Mouse (Mus musculus) bone marrow, adult 2 months (tissue): ENCODE measurements at regions not wholly inside any gene's neighbourhood (a gene's known extent, or its start where the extent isn't known, plus 50 kb on each side); places are given as distances from the start of the nearest gene placed in this dataset.

Experiments used
- CTCF ChIP-seq: fragments of 200-500 bp; IDR thresholded peaks from 2 replicates; pipeline ENCODE4 v1.5.1; 2011; ENCODE audit warnings: low read length, control low read depth; ENCODE audit not compliant: control insufficient read depth, insufficient read depth
- POLR2A ChIP-seq: fragments of 200-500 bp; IDR thresholded peaks from 2 replicates; pipeline ENCODE4 v1.6.1; 2011; ENCODE audit warnings: low read depth, mild to moderate bottlenecking, control low read depth, low read length, borderline replicate concordance; ENCODE audit not compliant: control insufficient read depth

GRCm38 (mm10) chr3:33955064-33955463 lies 64.7 kb upstream of the Fxr1 start:
- no peak for TF ChIP-seq CTCF
- no peak for TF ChIP-seq POLR2A
